Mouse (Mus musculus): Measurements from ENCODE around the gene Tet3. TPM values are rescaled to one million over a fixed set of nuclear protein-coding genes. Genes with fewer than 3 reads are reported as not detected.
A peak's percentile ranks its signal among the peaks of the same experiment; 100 is the strongest.

The Tet3 gene
- polyA plus RNA-seq, 1 experiment from 2014 or later = 56.5 TPM

- no peak for DNase-seq (ENCODE audit: low spot score)
- Histone ChIP-seq H3K4me3 (no peak overlapping the region), H3K4me1 (replicated peaks) (peaks cover 64% of the 10 kb centered on the region), H3K27me3 (ENCODE audit: insufficient read depth, poor library complexity, severe bottlenecking) (no peaks in the 10 kb centered on the region), H3K9me3 (no peaks in the 10 kb centered on the region), H3K27ac (peak overlapping the region; percentile 70), H3K36me3 (peaks cover 68% of the 10 kb centered on the region)
- 64% methylated on average over 5 of the region's 5 CpGs for WGBS
Measured at GRCm38 (mm10) chr6:83427968-83428731, 30.7 kb downstream of the Tet3 start.

GRCm38 (mm10) chr6:83427512-83427911 is 31.4 kb downstream of the Tet3 start:
- DNase-seq (ENCODE audit: low spot score) = peak; percentile 38
- 47% methylated on average over 6 of the region's 6 CpGs for WGBS
- H3K27me3 ChIP-seq (ENCODE audit: insufficient read depth, poor library complexity, severe bottlenecking) = no peaks in the 10 kb centered on the region
- H3K27ac ChIP-seq = peak overlapping the region; percentile 70
- H3K9me3 ChIP-seq = no peaks in the 10 kb centered on the region
- H3K4me3 ChIP-seq = no peak overlapping the region
- peaks cover 63% of the 10 kb centered on the region for H3K4me1 ChIP-seq (replicated peaks)
- H3K36me3 ChIP-seq = peaks cover 65% of the 10 kb centered on the region

GRCm38 (mm10) chr6:83426576-83426975 is 32.3 kb downstream of the Tet3 start:
- peaks cover 68% of the 10 kb centered on the region for H3K4me1 ChIP-seq (replicated peaks)
- no peaks in the 10 kb centered on the region for H3K27me3 ChIP-seq (ENCODE audit: insufficient read depth, poor library complexity, severe bottlenecking)
- H3K9me3 ChIP-seq = no peaks in the 10 kb centered on the region
- no peak overlapping the region for H3K27ac ChIP-seq
- no peak for DNase-seq (ENCODE audit: low spot score)
- WGBS = 90% methylated on average over 3 of the region's 3 CpGs
- peaks cover 66% of the 10 kb centered on the region for H3K36me3 ChIP-seq
- H3K4me3 ChIP-seq = no peak overlapping the region

- Histone ChIP-seq H3K4me1 (replicated peaks) (peaks cover 78% of the 10 kb centered on the region), H3K36me3 (peaks cover 57% of the 10 kb centered on the region), H3K27me3 (ENCODE audit: insufficient read depth, poor library complexity, severe bottlenecking) (no peaks in the 10 kb centered on the region), H3K9me3 (no peaks in the 10 kb centered on the region), H3K4me3 (no peak overlapping the region), H3K27ac (no peak overlapping the region)
- WGBS = 83% methylated on average over 4 of the region's 4 CpGs
- no peak for DNase-seq (ENCODE audit: low spot score)
Measured at GRCm38 (mm10) chr6:83424053-83424404, 34.9 kb downstream of the Tet3 start.

- no peak for DNase-seq (ENCODE audit: low spot score)
- Histone ChIP-seq H3K4me3 (no peak overlapping the region), H3K27ac (no peak overlapping the region), H3K27me3 (ENCODE audit: insufficient read depth, poor library complexity, severe bottlenecking) (no peaks in the 10 kb centered on the region), H3K9me3 (no peaks in the 10 kb centered on the region), H3K36me3 (peaks cover 55% of the 10 kb centered on the region), H3K4me1 (replicated peaks) (peaks cover 79% of the 10 kb centered on the region)
- 59% methylated on average over 8 of the region's 8 CpGs for WGBS
Measured at GRCm38 (mm10) chr6:83423400-83424052, 35.4 kb downstream of the Tet3 start.

GRCm38 (mm10) chr6:83421866-83422649 is 36.8 kb downstream of the Tet3 start:
- Histone ChIP-seq H3K36me3 (peaks cover 41% of the 10 kb centered on the region), H3K27me3 (ENCODE audit: insufficient read depth, poor library complexity, severe bottlenecking) (no peaks in the 10 kb centered on the region), H3K4me1 (replicated peaks) (peaks cover 76% of the 10 kb centered on the region), H3K27ac (no peak overlapping the region), H3K9me3 (no peaks in the 10 kb centered on the region), H3K4me3 (no peak overlapping the region)
- DNase-seq (ENCODE audit: low spot score) = no peak
- WGBS = 21% methylated on average over 11 of the region's 11 CpGs

- WGBS = 94% methylated on average over 3 of the region's 3 CpGs
- no peak for DNase-seq (ENCODE audit: low spot score)
- H3K9me3 ChIP-seq = no peaks in the 10 kb centered on the region
- peaks cover 34% of the 10 kb centered on the region for H3K36me3 ChIP-seq
- no peak overlapping the region for H3K4me3 ChIP-seq
- H3K27ac ChIP-seq = no peak overlapping the region
- no peaks in the 10 kb centered on the region for H3K27me3 ChIP-seq (ENCODE audit: insufficient read depth, poor library complexity, severe bottlenecking)
- H3K4me1 ChIP-seq (replicated peaks) = peaks cover 73% of the 10 kb centered on the region
Measured at GRCm38 (mm10) chr6:83419516-83419915, 39.4 kb downstream of the Tet3 start.

- Histone ChIP-seq H3K9me3 (no peaks in the 10 kb centered on the region), H3K27me3 (ENCODE audit: insufficient read depth, poor library complexity, severe bottlenecking) (no peaks in the 10 kb centered on the region), H3K4me1 (replicated peaks) (peaks cover 76% of the 10 kb centered on the region), H3K27ac (no peak overlapping the region), H3K4me3 (no peak overlapping the region), H3K36me3 (peaks cover 48% of the 10 kb centered on the region)
- no peak for DNase-seq (ENCODE audit: low spot score)
- 84% methylated on average over 3 of the region's 3 CpGs for WGBS
Measured at GRCm38 (mm10) chr6:83417531-83417930, 41.4 kb downstream of the Tet3 start.

- no peak overlapping the region for H3K4me3 ChIP-seq
- WGBS = 89% methylated on average over 2 of the region's 2 CpGs
- no peaks in the 10 kb centered on the region for H3K9me3 ChIP-seq
- H3K27ac ChIP-seq = no peak overlapping the region
- peaks cover 76% of the 10 kb centered on the region for H3K4me1 ChIP-seq (replicated peaks)
- no peak for DNase-seq (ENCODE audit: low spot score)
- H3K36me3 ChIP-seq = peaks cover 48% of the 10 kb centered on the region
- no peaks in the 10 kb centered on the region for H3K27me3 ChIP-seq (ENCODE audit: insufficient read depth, poor library complexity, severe bottlenecking)
Measured at GRCm38 (mm10) chr6:83417104-83417502, 41.8 kb downstream of the Tet3 start.

GRCm38 (mm10) chr6:83416261-83417103 is 42.4 kb downstream of the Tet3 start:
- no peak overlapping the region for H3K4me3 ChIP-seq
- DNase-seq (ENCODE audit: low spot score) = no peak
- WGBS = 95% methylated on average over 3 of the region's 3 CpGs
- no peak overlapping the region for H3K27ac ChIP-seq
- H3K36me3 ChIP-seq = peaks cover 48% of the 10 kb centered on the region
- no peaks in the 10 kb centered on the region for H3K27me3 ChIP-seq (ENCODE audit: insufficient read depth, poor library complexity, severe bottlenecking)
- H3K9me3 ChIP-seq = no peaks in the 10 kb centered on the region
- H3K4me1 ChIP-seq (replicated peaks) = peaks cover 76% of the 10 kb centered on the region

GRCm38 (mm10) chr6:83415356-83415940 is 43.4 kb downstream of the Tet3 start:
- H3K27me3 ChIP-seq (ENCODE audit: insufficient read depth, poor library complexity, severe bottlenecking) = no peaks in the 10 kb centered on the region
- no peak overlapping the region for H3K4me3 ChIP-seq
- peaks cover 75% of the 10 kb centered on the region for H3K4me1 ChIP-seq (replicated peaks)
- no peaks in the 10 kb centered on the region for H3K9me3 ChIP-seq
- WGBS = 92% methylated on average over 12 of the region's 12 CpGs
- peaks cover 41% of the 10 kb centered on the region for H3K36me3 ChIP-seq
- no peak for DNase-seq (ENCODE audit: low spot score)
- no peak overlapping the region for H3K27ac ChIP-seq

All from hindbrain, embryonic 10.5 days (tissue).